Mouse (Mus musculus) CD4-positive naive resting alpha-beta T cell, adult 76 days (primary cell): Measurements from ENCODE around the gene Tbl2. TPM values are rescaled to one million over a fixed set of nuclear protein-coding genes. Genes with fewer than 3 reads are reported as not detected.

ENCODE experiments used
- total RNA-seq: library from RNA; stranded (reverse); gene quantifications from one replicate; pipeline ENCODE4 v1.2.4, GENCODE M21; 2023

Gene Tbl2
- total RNA-seq = 10.0 TPM

DNA sequence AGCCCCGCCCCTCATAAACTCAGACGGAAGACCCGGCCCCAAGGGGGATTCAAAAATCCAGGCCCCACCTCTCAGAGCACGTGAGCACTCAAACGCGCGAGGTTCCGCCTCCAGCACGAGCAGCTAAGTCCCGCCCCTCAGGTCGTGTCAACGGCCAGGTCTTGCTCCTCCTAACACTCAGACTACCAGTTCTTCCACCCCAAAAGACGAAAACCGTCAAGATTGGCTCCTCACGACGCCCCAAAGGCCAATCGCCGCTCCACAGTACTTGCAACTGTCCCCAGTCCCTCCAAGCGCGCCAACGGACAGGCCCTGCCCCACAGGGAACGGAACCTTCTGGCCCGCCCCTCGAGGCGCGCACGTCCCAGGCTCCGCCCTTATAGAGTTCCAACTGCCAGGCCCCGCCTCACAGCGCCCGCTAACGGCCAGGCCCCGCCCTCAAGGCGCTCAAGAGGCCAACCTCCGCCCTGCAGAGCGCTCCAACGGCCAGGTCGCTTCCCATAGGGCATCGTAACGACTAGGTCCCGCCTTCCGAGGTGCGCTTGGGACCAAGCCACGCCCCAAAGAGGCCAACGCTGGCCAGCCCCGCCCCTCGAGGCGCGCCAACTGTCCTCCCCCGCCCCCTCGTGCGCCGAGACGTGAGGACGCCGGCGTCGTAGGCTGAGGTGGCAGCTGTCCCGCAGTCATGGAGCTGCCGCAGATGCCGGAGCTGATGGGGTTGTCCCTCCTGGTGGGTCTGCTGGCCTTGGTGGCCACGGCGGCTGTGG lies at the start of gene Tbl2:
TSS of gene Tbl2 (plus strand) at position 605 of the 767 bp plus-strand sequence.

DNA sequence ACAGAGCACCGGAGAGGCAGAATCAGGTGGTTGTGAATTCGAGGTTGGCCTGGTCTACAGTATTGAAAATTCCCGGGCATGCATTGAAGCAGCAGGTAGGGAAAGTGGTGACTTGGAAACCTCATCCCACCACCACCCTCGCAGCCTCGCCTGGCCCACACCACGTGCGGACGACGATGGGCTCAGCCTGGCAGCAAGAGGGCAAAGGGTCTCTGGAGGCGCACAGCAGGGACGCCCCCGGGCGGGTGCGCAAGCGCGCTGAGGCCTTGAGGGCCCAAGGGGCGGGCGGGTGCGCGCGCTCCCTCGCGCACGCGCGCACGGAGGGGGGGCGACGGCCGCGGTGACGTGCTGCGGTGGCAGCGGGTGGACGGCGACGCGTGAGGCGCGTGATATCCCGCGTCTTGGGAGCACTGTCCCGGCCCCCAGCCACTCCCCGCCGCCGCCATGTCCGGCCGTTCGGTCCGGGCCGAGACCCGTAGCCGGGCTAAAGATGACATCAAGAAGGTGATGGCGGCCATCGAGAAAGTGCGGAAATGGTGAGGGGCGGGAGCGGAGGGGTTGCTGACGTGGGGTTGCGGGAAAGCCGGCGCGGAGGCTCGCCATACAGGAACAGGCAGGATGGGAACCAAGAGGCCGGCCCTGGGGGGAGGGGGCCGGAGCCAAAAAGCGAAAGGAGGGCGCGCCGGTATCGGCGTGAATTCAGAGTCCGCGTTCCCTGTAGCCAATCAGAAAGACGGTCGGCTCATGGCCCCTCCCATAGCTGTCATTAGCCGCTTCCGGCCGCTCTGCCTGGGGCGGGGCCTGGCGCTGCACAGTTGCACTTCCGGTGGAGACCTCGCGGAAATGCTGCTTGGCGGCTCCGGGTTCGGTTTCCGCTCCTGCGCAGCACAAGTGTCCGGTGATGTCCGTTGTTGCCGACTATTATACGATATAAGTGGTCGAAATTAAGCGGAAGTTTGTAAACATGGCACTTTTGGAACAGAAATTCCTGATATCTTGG lies 18.9 kb downstream of the Tbl2 start, which contains the start of gene Bcl7b:
TSS of gene Bcl7b (plus strand) at position 221 of the 1,000 bp plus-strand sequence.

DNA sequence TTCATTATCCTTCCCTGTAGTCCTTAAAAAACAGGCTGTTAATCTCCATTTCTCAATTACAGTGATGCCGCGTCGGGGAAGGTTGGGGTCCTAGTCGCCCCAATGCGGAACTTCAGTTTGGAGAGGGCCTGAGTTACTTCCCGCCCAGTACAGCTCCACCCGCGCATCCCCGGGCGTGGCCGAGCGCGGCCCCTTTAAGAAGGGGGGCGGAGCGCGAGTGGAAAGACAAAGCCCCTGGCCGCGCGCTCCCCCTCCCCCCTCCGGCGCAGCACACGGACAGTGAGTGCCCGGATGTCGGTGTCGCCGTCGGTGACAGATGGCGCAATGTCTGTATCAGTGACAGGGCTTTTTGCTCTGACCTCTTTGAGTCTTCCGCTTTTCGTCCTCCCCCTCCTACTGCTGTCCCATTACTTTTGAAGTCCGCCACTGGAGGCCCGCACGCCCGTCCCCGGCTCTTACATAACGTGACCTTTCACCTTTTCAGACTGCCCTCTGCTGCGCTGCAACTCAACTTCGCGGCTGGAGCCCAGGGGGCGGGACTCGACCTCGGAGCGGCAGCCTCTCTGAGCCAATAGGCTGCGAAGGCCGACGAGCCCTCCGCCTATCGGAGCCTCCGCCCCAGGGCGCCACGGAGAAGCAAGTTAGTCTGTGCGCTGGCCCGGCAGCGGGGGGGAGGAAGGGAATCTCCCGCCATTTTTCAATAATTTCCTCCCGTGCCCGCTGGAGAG lies 37.3 kb downstream of the Tbl2 start, which contains the start of gene Baz1b:
TSS of gene Baz1b (plus strand) at position 644 of the 728 bp plus-strand sequence.

Other genes with a start within 250 kb of the Tbl2 start
- gene Tmem270, start 242.9 kb upstream of the Tbl2 start, total RNA-seq = not detected
- not detected for gene Cldn13, start 234.1 kb upstream of the Tbl2 start, total RNA-seq
- 13.4 TPM for gene Mettl27, start 217.3 kb upstream of the Tbl2 start, total RNA-seq
- gene Cldn4, start 202.7 kb upstream of the Tbl2 start, total RNA-seq = not detected
- not detected for gene Cldn3, start 163.4 kb upstream of the Tbl2 start, total RNA-seq
- 51.4 TPM for gene Abhd11, start 140.5 kb upstream of the Tbl2 start, total RNA-seq
- 45.3 TPM for gene Stx1a, start 126.2 kb upstream of the Tbl2 start, total RNA-seq
- 17.9 TPM for gene Dnajc30, start 85.5 kb upstream of the Tbl2 start, total RNA-seq
- 87.1 TPM for gene Bud23, start 84.7 kb upstream of the Tbl2 start, total RNA-seq
- gene Vps37d, start 71.4 kb upstream of the Tbl2 start, total RNA-seq = not detected
- not detected for gene Mlxipl, start 59.8 kb upstream of the Tbl2 start, total RNA-seq
- gene Bcl7b, start 18.6 kb downstream of the Tbl2 start, total RNA-seq = 79.5 TPM
- 89.3 TPM for gene Baz1b, start 37.6 kb downstream of the Tbl2 start, total RNA-seq
- not detected for gene Fzd9, start 101.6 kb downstream of the Tbl2 start, total RNA-seq
- gene Fkbp6, start 200.4 kb downstream of the Tbl2 start, total RNA-seq = not detected
- not detected for gene Trim50, start 203.6 kb downstream of the Tbl2 start, total RNA-seq
- gene Nsun5, start 220.3 kb downstream of the Tbl2 start, total RNA-seq = 35.6 TPM
- 51.6 TPM for gene Pom121, start 244.9 kb downstream of the Tbl2 start, total RNA-seq